Mouse (Mus musculus) spleen, adult 2 months (tissue): Measurements from ENCODE around the gene Clca1. TPM values are rescaled to one million over a fixed set of nuclear protein-coding genes. Genes with fewer than 3 reads are reported as not detected.
"Not testable (repeated sequence)": the region's sequence is repeated elsewhere in the genome, so short reads cannot be mapped to it uniquely, and the experiment has no call there.

Experiments
- DNase-seq, 2 experiments: peaks; one replicate each; pipeline versions ENCODE4 v3.0.0 to v3.0.0-alpha.2; 2012 to 2021; ENCODE audit warnings: low spot score in 2 of 2, low read depth in 1 of 2
- H3K27ac ChIP-seq: fragments of 200-500 bp; 2 replicates; pipeline ENCODE4 v1.5.1; 2012; ENCODE audit warnings: low read length, inconsistent platforms; ENCODE audit not compliant: insufficient read depth
- H3K27me3 ChIP-seq: fragments of 200-500 bp; 2 replicates; pipeline ENCODE4 v1.6.1; 2012; ENCODE audit warnings: mild to moderate bottlenecking, moderate library complexity, low read length, inconsistent platforms; ENCODE audit not compliant: control insufficient read depth, insufficient read depth
- H3K36me3 ChIP-seq: fragments of 200-500 bp; 2 replicates; pipeline ENCODE4 v1.6.1; 2012; ENCODE audit warnings: mild to moderate bottlenecking, low read length, inconsistent platforms; ENCODE audit not compliant: control insufficient read depth, insufficient read depth
- H3K4me1 ChIP-seq: fragments of 200-500 bp; 2 replicates; pipeline ENCODE4 v1.6.1; 2011; ENCODE audit warnings: inconsistent platforms; ENCODE audit not compliant: control insufficient read depth, insufficient read depth, insufficient read length
- H3K4me3 ChIP-seq: fragments of 200-500 bp; 2 replicates; pipeline ENCODE4 v1.5.1; 2011; ENCODE audit warnings: mild to moderate bottlenecking, inconsistent platforms; ENCODE audit not compliant: insufficient read depth, insufficient read length; ENCODE audit errors: extremely low read depth
- CTCF ChIP-seq: fragments of 200-500 bp; IDR thresholded peaks from 2 replicates; pipeline ENCODE4 v1.5.1; 2011; ENCODE audit warnings: mild to moderate bottlenecking, inconsistent platforms; ENCODE audit not compliant: insufficient read depth, insufficient read length, insufficient replicate concordance; ENCODE audit errors: extremely low read depth
- POLR2A ChIP-seq: fragments of 200-500 bp; IDR thresholded peaks from 2 replicates; pipeline ENCODE4 v1.6.1; 2011; ENCODE audit warnings: low read depth, low read length, inconsistent platforms
- WGBS: fragments of 180-500 bp; shearing (Covaris S2); methylation state at CpG from one replicate; pipeline ENCODE4 v1.1.7; 2018; 5-methylcytosine and 5-hydroxymethylcytosine counted together
- polyA plus RNA-seq: library from polyadenylated mRNA; depleted of rRNA; stranded (reverse); fragments of >200 nt; gene quantifications from 2 replicates; pipeline ENCODE4 v1.2.3, GENCODE M21; 2012; rRNA removed

Clca1 gene
- polyA plus RNA-seq, result 0.02 TPM in 1 of 2 replicates, not detected in the other

DNA sequence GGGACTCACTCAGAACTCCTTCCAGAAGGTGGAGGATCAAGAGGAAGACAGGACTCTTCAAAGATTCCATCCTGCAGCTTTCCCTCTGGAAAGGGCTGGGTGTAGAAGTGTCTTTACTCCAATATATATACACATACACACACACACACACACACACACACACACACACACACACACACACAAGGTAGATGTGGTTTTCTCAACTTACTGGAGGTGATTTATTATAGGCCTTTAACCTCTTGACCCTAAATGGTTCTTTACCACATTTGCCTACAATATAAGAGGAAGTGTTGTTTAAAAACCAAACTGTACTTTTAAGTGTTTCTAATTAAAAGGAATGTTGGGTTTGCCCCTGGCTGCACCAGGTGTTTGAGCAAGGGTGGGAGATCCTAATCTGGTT lies at the start of gene Clca1:
Gene Clca1, minus strand, starts transcription at position 101 of the 400 bp plus-strand sequence.
- Histone ChIP-seq H3K27me3 (no peaks in the 10 kb centered on the region), H3K36me3 (no peaks in the 10 kb centered on the region), H3K27ac (no peak within 1 kb of the TSS), H3K4me1 (no peaks in the 10 kb centered on the region), H3K4me3 (no peak within 1 kb of the TSS)
- no peak for TF ChIP-seq CTCF
- TF ChIP-seq POLR2A, result no peak
- no peak for DNase-seq

DNA sequence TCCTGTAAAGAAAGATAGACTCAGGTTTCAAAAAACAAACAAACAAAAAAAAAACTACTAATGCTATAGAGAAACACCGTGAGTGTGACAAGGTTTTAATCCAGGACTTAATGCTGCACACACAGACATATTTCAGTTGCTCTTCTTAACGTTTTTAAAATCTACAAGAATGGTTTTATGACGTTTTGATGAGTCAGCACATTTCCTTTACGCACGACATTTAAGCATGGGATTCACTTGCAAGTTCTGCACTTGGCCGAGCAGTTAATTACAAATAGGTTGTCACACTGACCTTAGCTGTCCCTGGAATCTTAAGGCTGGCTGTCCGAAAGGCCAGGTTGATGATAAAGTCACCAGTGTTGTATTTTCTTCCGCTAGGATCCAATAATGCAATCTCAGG lies 48.3 kb upstream of the Clca1 start:
- H3K27ac ChIP-seq, result no peak overlapping the region
- TF ChIP-seq CTCF (no peak), POLR2A (no peak)
- 78% methylated on average over 8 of the region's 8 CpGs for WGBS

DNA sequence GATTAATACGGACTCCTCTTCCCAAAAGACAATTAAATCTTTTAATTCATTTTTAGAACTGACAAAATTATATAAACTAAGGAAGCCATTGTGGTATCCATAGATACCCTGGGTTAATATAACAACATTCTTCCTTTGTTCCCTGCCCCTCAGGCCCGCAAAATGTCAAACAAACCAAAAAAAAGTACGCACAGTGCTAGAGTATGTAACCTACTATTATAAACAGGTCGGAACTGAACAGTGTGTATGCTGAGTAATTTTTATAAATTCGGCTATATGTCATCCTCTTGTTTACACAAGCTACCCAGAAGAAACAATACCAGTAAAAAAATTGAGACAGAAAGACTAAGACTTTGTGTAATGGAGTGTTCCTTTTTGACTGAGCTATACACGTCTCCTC lies 45.8 kb upstream of the Clca1 start:
- TF ChIP-seq CTCF (no peak), POLR2A (no peak)
- H3K4me3 ChIP-seq, result no peak overlapping the region
- H3K36me3 ChIP-seq, result no peaks in the 10 kb centered on the region
- WGBS, result 83% methylated on average over 6 of the region's 6 CpGs
- H3K27ac ChIP-seq, result no peak overlapping the region
- H3K27me3 ChIP-seq, result no peaks in the 10 kb centered on the region
- no peak for DNase-seq
- no peaks in the 10 kb centered on the region for H3K4me1 ChIP-seq

More for the DNA sequence above, 48.3 kb upstream of the Clca1 start:
- no peak for DNase-seq
- no peak overlapping the region for H3K4me3 ChIP-seq
- no peaks in the 10 kb centered on the region for H3K36me3 ChIP-seq
- no peaks in the 10 kb centered on the region for H3K4me1 ChIP-seq
- H3K27me3 ChIP-seq, result no peaks in the 10 kb centered on the region

DNA sequence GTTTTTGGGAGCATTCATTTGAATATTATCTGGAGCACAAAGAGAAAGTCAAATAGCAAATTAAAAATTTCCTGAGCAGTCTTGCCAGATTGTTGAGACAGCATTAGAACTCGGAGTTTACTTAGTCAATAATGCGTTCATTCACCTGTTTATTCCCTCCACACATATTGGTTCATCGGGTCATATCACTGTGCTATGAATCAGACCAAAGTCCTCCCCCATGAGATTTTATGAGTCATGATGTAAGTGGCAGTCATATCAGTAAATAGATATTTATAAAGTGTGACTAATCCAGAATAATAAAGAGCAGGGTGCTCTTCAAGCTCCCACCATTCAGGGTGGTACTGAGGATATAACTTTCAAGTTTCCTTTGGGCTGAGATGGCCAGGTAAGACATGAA lies 39.8 kb upstream of the Clca1 start:
- Histone ChIP-seq H3K4me3 (no peak overlapping the region), H3K4me1 (no peaks in the 10 kb centered on the region), H3K27ac (no peak overlapping the region), H3K36me3 (no peaks in the 10 kb centered on the region), H3K27me3 (no peaks in the 10 kb centered on the region)
- WGBS, result 93% methylated on average over 3 of the region's 3 CpGs
- DNase-seq, result no peak
- no peak for TF ChIP-seq CTCF
- no peak for TF ChIP-seq POLR2A

DNA sequence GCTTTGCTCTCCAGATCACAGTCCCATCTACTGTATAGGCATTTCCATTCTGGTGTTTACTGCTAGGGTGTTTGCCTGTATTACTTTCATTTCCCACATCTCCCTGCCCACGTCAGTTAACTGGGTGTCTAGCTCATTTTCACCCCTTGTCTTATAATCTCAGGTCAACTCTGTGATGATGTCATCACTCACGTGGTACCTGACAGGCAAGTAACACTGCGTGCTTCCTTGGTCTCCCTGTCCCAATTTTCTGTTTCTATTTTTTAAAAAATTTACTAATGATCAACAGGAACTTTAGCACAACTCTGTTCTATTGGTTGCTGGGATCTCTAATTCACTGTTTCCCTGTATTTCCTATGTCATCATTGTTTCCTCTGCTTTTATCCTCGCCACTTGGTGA lies 36.4 kb upstream of the Clca1 start:
- WGBS, result 80% methylated on average over 4 of the region's 4 CpGs
- H3K27me3 ChIP-seq, result no peaks in the 10 kb centered on the region
- H3K36me3 ChIP-seq, result no peaks in the 10 kb centered on the region
- DNase-seq, result no peak
- H3K4me1 ChIP-seq, result no peaks in the 10 kb centered on the region
- TF ChIP-seq POLR2A (no peak), CTCF (no peak)
- H3K4me3 ChIP-seq, result no peak overlapping the region
- no peak overlapping the region for H3K27ac ChIP-seq

DNA sequence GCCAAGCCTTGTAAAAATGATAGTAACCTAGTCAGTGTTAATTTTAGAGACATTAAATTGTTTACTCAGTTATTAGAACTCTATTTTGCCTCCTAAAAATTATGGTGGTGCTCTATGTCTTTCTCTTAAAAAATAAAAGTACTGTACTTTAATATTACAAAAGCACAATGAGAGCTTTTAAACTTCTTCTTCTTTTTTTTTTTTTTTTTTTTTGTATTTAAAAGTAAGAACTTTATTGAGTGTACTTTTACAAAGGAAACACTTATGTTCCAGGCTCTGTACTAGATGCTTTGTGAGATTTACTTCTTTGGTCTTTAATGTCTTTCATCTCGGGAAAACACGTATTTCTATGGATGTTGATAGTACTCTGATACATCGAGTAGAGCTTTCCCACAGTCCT lies 22.6 kb upstream of the Clca1 start:
- not testable (repeated sequence) for H3K4me1 ChIP-seq, H3K36me3 ChIP-seq, H3K4me3 ChIP-seq, DNase-seq, H3K27me3 ChIP-seq, H3K27ac ChIP-seq
- 89% methylated on average over 3 of the region's 3 CpGs for WGBS

DNA sequence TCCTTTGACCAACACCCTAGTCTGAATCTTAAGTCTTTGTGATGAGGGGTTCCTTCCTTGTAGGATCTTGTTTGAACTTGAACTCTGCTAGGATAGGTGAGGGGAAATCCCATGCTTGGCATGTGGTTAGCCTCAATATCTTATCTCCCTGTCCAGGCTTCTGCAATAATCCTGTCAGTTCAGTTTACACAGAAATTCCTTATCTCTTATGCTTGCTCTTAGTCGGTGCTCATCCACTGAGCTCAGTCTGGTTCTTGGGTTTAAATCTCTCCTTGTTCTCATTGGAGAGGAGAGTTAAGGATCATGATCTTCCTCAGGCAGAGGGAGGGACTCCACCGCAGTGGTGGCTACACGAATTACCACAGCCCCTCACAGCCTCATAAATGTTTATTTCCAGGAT lies 17.2 kb upstream of the Clca1 start:
- 23% methylated on average over 3 of the region's 3 CpGs for WGBS
- no peak for DNase-seq
- no peak for TF ChIP-seq POLR2A
- no peak for TF ChIP-seq CTCF

DNA sequence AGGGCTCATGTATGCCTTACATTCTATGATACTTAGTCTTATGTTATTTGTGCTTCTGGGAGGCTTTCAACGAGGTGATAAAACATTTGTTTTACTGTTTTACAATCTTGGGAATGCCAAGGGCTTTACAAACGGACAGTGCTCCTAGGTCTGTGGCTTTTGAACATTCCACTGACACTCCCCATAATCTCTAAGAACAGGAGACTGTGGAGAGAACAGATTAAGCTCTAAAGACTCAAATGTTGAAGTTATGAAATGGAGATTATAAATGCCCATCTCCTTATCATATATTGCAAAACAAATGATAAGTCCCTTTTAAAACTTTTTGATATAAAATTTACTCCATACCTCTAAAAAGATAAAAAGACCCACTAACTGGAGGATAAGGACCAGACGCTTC lies 6.2 kb upstream of the Clca1 start:
- Histone ChIP-seq H3K4me1 (no peaks in the 10 kb centered on the region), H3K27ac (no peak overlapping the region), H3K4me3 (no peak overlapping the region), H3K27me3 (no peaks in the 10 kb centered on the region), H3K36me3 (no peaks in the 10 kb centered on the region)
- DNase-seq, result no peak
- 64% methylated on average over 3 of the region's 3 CpGs for WGBS
- no peak for TF ChIP-seq CTCF
- no peak for TF ChIP-seq POLR2A

More for the DNA sequence above, 17.2 kb upstream of the Clca1 start:
- H3K4me1 ChIP-seq, result no peaks in the 10 kb centered on the region
- H3K27ac ChIP-seq, result no peak overlapping the region
- no peaks in the 10 kb centered on the region for H3K27me3 ChIP-seq
- H3K36me3 ChIP-seq, result no peaks in the 10 kb centered on the region
- no peak overlapping the region for H3K4me3 ChIP-seq
